Mouse (Mus musculus): ENCODE data around the gene Spry1. TPM values are rescaled to one million over a fixed set of nuclear protein-coding genes. Genes with fewer than 3 reads are reported as not detected.

The Spry1 gene
- polyA plus RNA-seq, 1 experiment from 2014 or later: 6.4 TPM

DNA sequence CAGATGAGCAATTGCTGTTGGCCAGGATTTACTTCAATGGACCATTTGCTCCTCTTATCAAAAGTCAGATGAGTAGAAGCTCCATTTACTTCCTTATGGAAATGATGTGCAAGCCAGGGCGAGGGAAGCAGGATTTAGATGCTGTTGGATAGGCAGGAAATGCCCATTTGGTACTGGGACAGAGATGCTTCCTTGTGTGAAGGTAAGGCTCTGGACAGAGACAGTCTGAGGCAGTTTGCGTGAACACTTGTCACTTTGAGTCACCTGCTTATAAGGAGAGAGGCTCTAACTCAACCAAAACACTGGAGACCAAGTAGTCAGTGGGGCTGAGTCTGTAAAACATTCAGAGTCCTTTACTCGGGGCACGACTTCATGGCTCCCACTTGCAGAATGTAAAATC lies 2.8 kb upstream of the Spry1 start:
- H3K27me3 ChIP-seq (replicated peaks; ENCODE audit: control insufficient read depth, insufficient read depth, low read length): no peaks in the 10 kb centered on the region
- no peaks in the 10 kb centered on the region for H3K9me3 ChIP-seq (ENCODE audit: control insufficient read depth, low read length)
- no peak overlapping the region for H3K27ac ChIP-seq (ENCODE audit: low read depth, low read length)
- no peaks in the 10 kb centered on the region for H3K36me3 ChIP-seq (ENCODE audit: control insufficient read depth, insufficient read depth, low read length)
- peaks cover 3% of the 10 kb centered on the region; the same call in 1 of the 2 replicates for H3K4me1 ChIP-seq (ENCODE audit: control insufficient read depth, insufficient read depth, low read depth, low read length)
- H3K4me3 ChIP-seq (ENCODE audit: low read length): no peak overlapping the region
- ATAC-seq: no peak
- H3K4me2 ChIP-seq (ENCODE audit: low read length): no peak overlapping the region
- H3K9ac ChIP-seq (ENCODE audit: low read depth, low read length): no peak overlapping the region
- 88% methylated on average over 4 of the region's 4 CpGs for WGBS

DNA sequence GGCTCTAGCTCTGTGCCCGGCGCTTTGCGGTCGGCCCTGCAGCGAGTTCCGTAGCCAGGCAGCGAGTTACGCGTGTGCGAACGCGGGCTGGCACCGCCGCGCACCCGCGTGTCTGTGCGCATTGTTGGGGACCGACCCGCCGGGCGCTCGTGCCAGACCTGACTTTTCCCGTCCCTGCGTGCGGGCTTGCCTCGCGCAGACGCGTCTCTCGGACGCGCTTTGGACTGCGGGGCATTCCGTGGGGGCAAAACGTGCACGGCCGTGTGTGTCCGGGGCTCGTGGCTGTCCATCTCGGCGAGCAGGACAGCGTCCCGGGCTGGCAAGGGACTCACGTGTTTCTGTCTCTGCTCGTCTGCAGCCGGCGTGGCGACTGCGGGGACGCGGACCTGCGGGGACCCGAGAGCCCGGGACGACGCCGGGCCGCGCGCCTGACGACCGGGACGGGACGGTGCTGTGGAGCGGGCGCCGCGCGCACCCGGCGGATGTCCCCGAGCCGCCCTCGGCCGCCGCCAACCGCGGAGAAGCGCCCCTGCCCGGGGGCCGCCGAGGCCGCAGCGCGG lies 495 bp downstream of the Spry1 start:
- H3K9me3 ChIP-seq (ENCODE audit: control insufficient read depth, low read length): no peaks in the 10 kb centered on the region
- H3K4me2 ChIP-seq (ENCODE audit: low read length): peak overlapping the region; percentile 82
- peak overlapping the region; percentile 86 for H3K4me3 ChIP-seq (ENCODE audit: low read length)
- ATAC-seq: peak; percentile 86
- WGBS: under 1% methylated on average over 62 of the region's 86 CpGs
- H3K4me1 ChIP-seq (ENCODE audit: control insufficient read depth, insufficient read depth, low read depth, low read length): peaks cover 9% of the 10 kb centered on the region
- H3K36me3 ChIP-seq (ENCODE audit: control insufficient read depth, insufficient read depth, low read length): peaks cover 2% of the 10 kb centered on the region
- H3K9ac ChIP-seq (ENCODE audit: low read depth, low read length): peak overlapping the region; percentile 83
- no peaks in the 10 kb centered on the region for H3K27me3 ChIP-seq (replicated peaks; ENCODE audit: control insufficient read depth, insufficient read depth, low read length)
- H3K27ac ChIP-seq (ENCODE audit: low read depth, low read length): peak overlapping the region; percentile 83

DNA sequence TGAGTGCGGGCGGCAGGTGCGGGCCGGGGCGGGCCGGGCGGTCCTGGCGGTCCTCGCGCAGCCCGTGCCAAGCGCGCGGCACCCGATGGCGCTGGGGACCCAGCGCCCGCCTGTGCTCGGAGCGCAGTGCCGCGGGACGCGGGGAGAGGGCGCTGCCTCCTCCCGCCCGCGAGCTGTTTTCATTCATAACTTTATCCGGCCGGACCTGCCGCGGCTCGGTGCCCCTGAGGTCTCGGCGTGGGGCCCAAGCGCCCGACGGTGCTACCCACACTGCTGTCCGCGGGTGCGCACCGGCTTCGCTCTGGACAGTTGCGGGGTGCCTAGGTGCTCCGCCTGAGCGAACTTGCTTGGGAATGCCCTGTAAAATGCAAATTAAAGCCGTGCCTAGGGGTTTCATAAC lies 1.1 kb downstream of the Spry1 start:
- H3K9ac ChIP-seq (ENCODE audit: low read depth, low read length): peak overlapping the region; percentile 83
- peak overlapping the region; percentile 86 for H3K4me3 ChIP-seq (ENCODE audit: low read length)
- H3K4me2 ChIP-seq (ENCODE audit: low read length): peak overlapping the region; percentile 82
- no peaks in the 10 kb centered on the region for H3K27me3 ChIP-seq (replicated peaks; ENCODE audit: control insufficient read depth, insufficient read depth, low read length)
- WGBS: under 1% methylated on average over 40 of the region's 47 CpGs
- H3K27ac ChIP-seq (ENCODE audit: low read depth, low read length): peak overlapping the region; percentile 83
- no peaks in the 10 kb centered on the region for H3K9me3 ChIP-seq (ENCODE audit: control insufficient read depth, low read length)
- H3K36me3 ChIP-seq (ENCODE audit: control insufficient read depth, insufficient read depth, low read length): peaks cover 2% of the 10 kb centered on the region
- H3K4me1 ChIP-seq (ENCODE audit: control insufficient read depth, insufficient read depth, low read depth, low read length): peaks cover 9% of the 10 kb centered on the region
- ATAC-seq: peak; percentile 74

DNA sequence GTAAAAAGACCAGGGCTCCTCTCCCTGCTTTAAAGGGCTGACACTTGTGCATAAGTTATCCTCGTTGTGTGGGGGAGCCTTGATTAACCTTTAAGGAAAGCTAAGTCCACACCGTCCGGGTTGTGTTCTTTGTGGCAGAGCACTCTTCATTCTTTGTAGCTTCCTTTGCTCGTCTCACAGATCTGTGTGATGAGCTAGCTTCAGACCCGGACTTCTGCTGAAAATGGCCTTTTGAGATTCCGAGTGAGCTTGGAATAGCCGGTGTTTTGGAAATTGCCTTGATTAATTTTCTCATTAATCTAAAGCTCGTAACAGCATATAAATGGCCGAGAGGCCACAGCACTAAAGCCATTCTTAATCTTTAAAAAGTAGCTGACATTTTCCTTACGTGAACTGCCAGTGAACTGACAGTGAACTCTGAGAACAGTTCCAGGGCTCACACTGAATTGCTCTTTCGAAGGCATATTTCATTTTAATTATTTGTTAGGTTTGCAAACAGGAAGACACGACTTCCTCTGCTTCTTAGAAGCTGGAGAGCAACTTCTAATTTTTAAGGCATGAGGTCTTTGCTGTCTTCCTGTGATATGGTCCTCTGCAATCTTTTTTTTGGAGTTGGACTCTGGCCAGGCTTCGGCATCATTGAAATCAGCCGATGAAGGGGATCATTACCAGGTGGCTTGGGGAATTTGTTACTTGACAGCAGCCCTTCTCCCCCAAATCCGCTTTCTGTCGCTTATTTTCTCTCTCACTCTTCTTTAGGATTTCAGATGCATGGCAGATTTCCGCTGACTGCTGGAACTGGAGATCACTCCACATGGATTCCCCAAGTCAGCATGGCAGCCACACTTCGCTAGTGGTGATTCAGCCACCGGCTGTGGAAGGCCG lies 2.3 kb downstream of the Spry1 start:
- peaks cover 2% of the 10 kb centered on the region for H3K36me3 ChIP-seq (ENCODE audit: control insufficient read depth, insufficient read depth, low read length)
- ATAC-seq: no peak
- no peak overlapping the region; the same call in 1 of the 2 replicates for H3K9ac ChIP-seq (ENCODE audit: low read depth, low read length)
- no peaks in the 10 kb centered on the region for H3K27me3 ChIP-seq (replicated peaks; ENCODE audit: control insufficient read depth, insufficient read depth, low read length)
- peaks cover 9% of the 10 kb centered on the region for H3K4me1 ChIP-seq (ENCODE audit: control insufficient read depth, insufficient read depth, low read depth, low read length)
- H3K27ac ChIP-seq (ENCODE audit: low read depth, low read length): no peak overlapping the region
- WGBS: 34% methylated on average over 20 of the region's 20 CpGs
- H3K9me3 ChIP-seq (ENCODE audit: control insufficient read depth, low read length): no peaks in the 10 kb centered on the region
- peak overlapping the region; percentile 82 for H3K4me2 ChIP-seq (ENCODE audit: low read length)
- H3K4me3 ChIP-seq (ENCODE audit: low read length): peak overlapping the region; percentile 86

- Histone ChIP-seq H3K9me3 (ENCODE audit: control insufficient read depth, low read length) (no peaks in the 10 kb centered on the region), H3K27ac (ENCODE audit: low read depth, low read length) (no peak overlapping the region), H3K4me3 (ENCODE audit: low read length) (peak overlapping the region; percentile 86), H3K4me2 (ENCODE audit: low read length) (peak overlapping the region; percentile 82), H3K4me1 (ENCODE audit: control insufficient read depth, insufficient read depth, low read depth, low read length) (peaks cover 9% of the 10 kb centered on the region), H3K9ac (ENCODE audit: low read depth, low read length) (no peak overlapping the region), H3K27me3 (replicated peaks; ENCODE audit: control insufficient read depth, insufficient read depth, low read length) (no peaks in the 10 kb centered on the region), H3K36me3 (ENCODE audit: control insufficient read depth, insufficient read depth, low read length) (peaks cover 2% of the 10 kb centered on the region)
- ATAC-seq: no peak
- 78% methylated on average over 21 of the region's 21 CpGs for WGBS
Measured at GRCm38 (mm10) chr3:37642681-37643214, 3.0 kb downstream of the Spry1 start.

DNA sequence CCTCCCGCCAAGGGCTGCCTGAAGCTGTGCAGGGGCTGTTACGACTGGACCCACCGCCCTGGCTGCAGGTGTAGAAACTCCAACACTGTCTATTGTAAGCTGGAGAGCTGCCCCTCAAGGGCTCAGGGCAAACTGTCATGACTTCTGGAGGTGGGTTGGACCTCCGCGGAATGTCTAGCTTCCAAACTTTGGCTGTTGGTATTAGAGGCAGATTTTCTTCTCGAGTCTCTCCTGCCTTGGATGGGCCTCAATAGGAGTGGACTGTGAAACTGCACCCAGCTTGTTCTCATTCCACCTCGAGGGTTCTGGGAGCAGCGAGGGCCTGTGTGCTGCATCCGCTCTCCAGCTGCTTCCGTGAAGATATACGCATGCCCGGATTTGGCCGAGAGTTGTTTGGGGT lies 3.7 kb downstream of the Spry1 start:
- H3K4me2 ChIP-seq (ENCODE audit: low read length): peak overlapping the region; percentile 82
- no peak for ATAC-seq

GRCm38 (mm10) chr3:37643903-37644302 lies 4.2 kb downstream of the Spry1 start:
- no peaks in the 10 kb centered on the region for H3K27me3 ChIP-seq (replicated peaks; ENCODE audit: control insufficient read depth, insufficient read depth, low read length)
- H3K9ac ChIP-seq (ENCODE audit: low read depth, low read length): no peak overlapping the region
- H3K4me3 ChIP-seq (ENCODE audit: low read length): no peak overlapping the region
- 85% methylated on average over 8 of the region's 8 CpGs for WGBS
- no peak for ATAC-seq
- H3K36me3 ChIP-seq (ENCODE audit: control insufficient read depth, insufficient read depth, low read length): peaks cover 2% of the 10 kb centered on the region
- H3K4me2 ChIP-seq (ENCODE audit: low read length): peak overlapping the region; percentile 3; the same call in 1 of the 2 replicates
- no peak overlapping the region for H3K27ac ChIP-seq (ENCODE audit: low read depth, low read length)
- peaks cover 9% of the 10 kb centered on the region for H3K4me1 ChIP-seq (ENCODE audit: control insufficient read depth, insufficient read depth, low read depth, low read length)
- H3K9me3 ChIP-seq (ENCODE audit: control insufficient read depth, low read length): no peaks in the 10 kb centered on the region

More for the DNA sequence above, 3.7 kb downstream of the Spry1 start:
- Histone ChIP-seq H3K4me1 (ENCODE audit: control insufficient read depth, insufficient read depth, low read depth, low read length) (peaks cover 9% of the 10 kb centered on the region), H3K27ac (ENCODE audit: low read depth, low read length) (no peak overlapping the region), H3K9ac (ENCODE audit: low read depth, low read length) (no peak overlapping the region), H3K27me3 (replicated peaks; ENCODE audit: control insufficient read depth, insufficient read depth, low read length) (no peaks in the 10 kb centered on the region), H3K4me3 (ENCODE audit: low read length) (no peak overlapping the region; the same call in 1 of the 2 replicates), H3K9me3 (ENCODE audit: control insufficient read depth, low read length) (no peaks in the 10 kb centered on the region), H3K36me3 (ENCODE audit: control insufficient read depth, insufficient read depth, low read length) (peaks cover 2% of the 10 kb centered on the region)
- WGBS: 93% methylated on average over 13 of the region's 13 CpGs

- no peaks in the 10 kb centered on the region for H3K27me3 ChIP-seq (replicated peaks; ENCODE audit: control insufficient read depth, insufficient read depth, low read length)
- H3K4me3 ChIP-seq (ENCODE audit: low read length): no peak overlapping the region
- no peak overlapping the region for H3K9ac ChIP-seq (ENCODE audit: low read depth, low read length)
- H3K9me3 ChIP-seq (ENCODE audit: control insufficient read depth, low read length): no peaks in the 10 kb centered on the region
- ATAC-seq: no peak
- 78% methylated on average over 6 of the region's 6 CpGs for WGBS
- H3K4me2 ChIP-seq (ENCODE audit: low read length): no peak overlapping the region
- peaks cover 6% of the 10 kb centered on the region for H3K4me1 ChIP-seq (ENCODE audit: control insufficient read depth, insufficient read depth, low read depth, low read length)
- peaks cover 2% of the 10 kb centered on the region for H3K36me3 ChIP-seq (ENCODE audit: control insufficient read depth, insufficient read depth, low read length)
- no peak overlapping the region for H3K27ac ChIP-seq (ENCODE audit: low read depth, low read length)
Measured at GRCm38 (mm10) chr3:37645061-37645460, 5.3 kb downstream of the Spry1 start.

DNA sequence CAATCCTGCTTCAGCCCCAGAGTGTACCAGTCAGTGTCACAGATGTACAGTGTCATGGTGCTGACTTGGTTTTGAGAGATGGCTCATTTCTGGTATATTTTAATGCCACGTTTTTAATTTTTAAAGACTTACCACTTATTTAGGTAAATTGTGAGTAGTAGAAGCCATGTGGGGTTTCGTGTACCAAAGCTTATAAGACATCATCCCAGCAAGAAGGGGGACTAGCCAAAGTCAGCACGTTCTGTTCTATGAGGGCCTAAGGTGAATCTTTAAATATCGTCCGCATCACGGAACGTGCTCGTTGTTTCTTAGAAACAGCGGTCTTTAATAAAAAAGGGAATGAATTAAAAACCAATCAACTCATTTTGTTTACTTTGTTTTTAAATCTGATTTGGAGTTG lies 6.5 kb downstream of the Spry1 start:
- H3K4me3 ChIP-seq (ENCODE audit: low read length): no peak overlapping the region
- no peaks in the 10 kb centered on the region for H3K9me3 ChIP-seq (ENCODE audit: control insufficient read depth, low read length)
- peaks cover 6% of the 10 kb centered on the region for H3K4me1 ChIP-seq (ENCODE audit: control insufficient read depth, insufficient read depth, low read depth, low read length)
- no peak overlapping the region for H3K9ac ChIP-seq (ENCODE audit: low read depth, low read length)
- H3K4me2 ChIP-seq (ENCODE audit: low read length): no peak overlapping the region
- H3K36me3 ChIP-seq (ENCODE audit: control insufficient read depth, insufficient read depth, low read length): peaks cover 2% of the 10 kb centered on the region
- H3K27me3 ChIP-seq (replicated peaks; ENCODE audit: control insufficient read depth, insufficient read depth, low read length): no peaks in the 10 kb centered on the region
- 92% methylated on average over 9 of the region's 9 CpGs for WGBS
- no peak for ATAC-seq
- H3K27ac ChIP-seq (ENCODE audit: low read depth, low read length): no peak overlapping the region
